8 mouse cellular contexts compared by ENCODE assay signal in the genomic region with DNA sequence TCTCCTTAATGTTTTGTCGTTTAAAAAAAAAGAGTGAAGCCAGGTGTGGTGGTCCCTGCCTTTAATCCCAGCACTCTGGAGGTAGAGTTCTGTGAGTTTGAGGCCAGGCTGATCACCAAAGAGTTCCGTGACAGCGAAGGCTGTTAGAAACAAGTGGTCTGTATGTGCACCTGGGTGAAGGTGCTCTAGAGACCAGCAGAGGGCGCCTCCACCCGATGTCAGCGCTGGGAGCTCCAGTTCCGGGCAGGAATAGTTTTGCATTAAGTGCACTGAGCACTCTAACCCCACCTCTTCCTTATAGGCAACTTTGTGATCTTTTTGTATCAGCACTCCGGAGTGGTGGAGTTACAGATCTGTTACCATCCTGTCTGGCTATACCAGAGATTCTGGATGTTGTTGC. TPM values are rescaled to one million over a fixed set of nuclear protein-coding genes. Genes with fewer than 3 reads are reported as not detected.
DNase-seq lines count a peak whose midpoint lies in the region; ATAC-seq lines count a peak whose summit lies in the region.
"Had no signal": no experiment of that assay in that cellular context is flagged by ENCODE, and none has a peak within 500 bp of the region (broad histone marks: within the 10 kb centered on the region; RNA-seq: fewer than 3 reads in every experiment).

No protein-coding gene starts in this region.

- no peaks in the 10 kb centered on the region for H3K9me3 ChIP-seq in heart, embryonic 12.5 days (replicated peaks)
- H3K9me3 ChIP-seq in megakaryocyte, embryonic 14.5 days: no peaks in the 10 kb centered on the region; the same call in 1 of the 2 replicates

- 37% methylated on average over 8 of the region's 8 CpGs for WGBS in heart, embryonic 12.5 days

- H3K27ac ChIP-seq in heart, embryonic 12.5 days (ENCODE audit: poor library complexity, severe bottlenecking): no peak overlapping the region
- H3K27ac ChIP-seq: macrophage had no signal

- H3K4me1 ChIP-seq in heart, embryonic 12.5 days (replicated peaks): peaks cover 31% of the 10 kb centered on the region
- peaks cover 37% of the 10 kb centered on the region for H3K4me1 ChIP-seq in megakaryocyte, embryonic 14.5 days

- no peaks in the 10 kb centered on the region for H3K27me3 ChIP-seq in heart, embryonic 12.5 days (replicated peaks)
- peaks cover 37% of the 10 kb centered on the region for H3K27me3 ChIP-seq in megakaryocyte, embryonic 14.5 days (replicated peaks)
- no peaks in the 10 kb centered on the region for H3K27me3 ChIP-seq in splenic B cell, adult 2 months (ENCODE audit: control insufficient read depth, insufficient read depth, low read length, poor library complexity, severe bottlenecking)

- peak; percentile 11 to 30 for DNase-seq in CD8-positive naive resting alpha-beta T cell, adult 2 months (ENCODE audit: low read depth in 2 of 2, low spot score in 2 of 2)
- peak; percentile 43 for DNase-seq in Muller cell, postnatal 12 days (ENCODE audit: inconsistent ontology term)
- peak; percentile 74 for DNase-seq in embryo, embryonic 10.5 days (ENCODE audit: low spot score)
- DNase-seq in kidney, postnatal 14 days: peak; percentile 49
- DNase-seq in splenic B cell, adult 2 months (ENCODE audit: low read depth, low spot score): peak; percentile 38

- ATAC-seq in heart, embryonic 12.5 days (ENCODE audit: insufficient number of reproducible peaks, low FRiP score): 0 out of 2 replicates have a peak, but pooled peaks have one; percentile 13

- peaks cover 11% of the 10 kb centered on the region for H3K36me3 ChIP-seq in heart, embryonic 12.5 days
- peaks cover 6% of the 10 kb centered on the region for H3K36me3 ChIP-seq in megakaryocyte, embryonic 14.5 days (replicated peaks; ENCODE audit: low read length)
- H3K36me3 ChIP-seq in splenic B cell, adult 2 months (ENCODE audit: control insufficient read depth, insufficient read depth, low read length, poor library complexity, severe bottlenecking): no peaks in the 10 kb centered on the region

- peak overlapping the region; percentile 98 for H3K4me2 ChIP-seq in heart, embryonic 12.5 days

- H3K4me3 ChIP-seq in heart, embryonic 12.5 days: peak overlapping the region; percentile 81
- H3K4me3 ChIP-seq in megakaryocyte, embryonic 14.5 days (replicated peaks): peak overlapping the region; percentile 38

- no peak overlapping the region for H3K9ac ChIP-seq in heart, embryonic 12.5 days

RNA-seq across cellular contexts. Expression of gene Klhl22, which starts 1.2 kb away (rescaled TPM):
- 42.7 and 44.4 TPM in 2 replicates for polyA plus RNA-seq in heart, embryonic 12.5 days (2016; fragmentation: Nextera tagmentation; extraction: Ambion mirVana)
- 0.65 and 4.0 TPM in 2 replicates for polyA plus RNA-seq in megakaryocyte, embryonic 14.5 days (2012; ENCODE audit: insufficient read depth, low replicate concordance)

RNA-seq across cellular contexts. Expression of gene Med15, which starts 28.0 kb away (rescaled TPM):
- 36.9 and 39.9 TPM in 2 replicates for polyA plus RNA-seq in heart, embryonic 12.5 days (2016; fragmentation: Nextera tagmentation; extraction: Ambion mirVana)
- polyA plus RNA-seq in megakaryocyte, embryonic 14.5 days (2012; ENCODE audit: insufficient read depth, low replicate concordance): 78.5 and 142 TPM in 2 replicates

RNA-seq across cellular contexts. Expression of gene Scarf2, which starts 36.4 kb away (rescaled TPM):
- polyA plus RNA-seq in heart, embryonic 12.5 days (2016; fragmentation: Nextera tagmentation; extraction: Ambion mirVana): 15.8 and 17.4 TPM in 2 replicates
- 0.79 and 1.7 TPM in 2 replicates for polyA plus RNA-seq in megakaryocyte, embryonic 14.5 days (2012; ENCODE audit: insufficient read depth, low replicate concordance)

Comparison
In these comparisons a context has a peak if more than half of its experiments do, and no peak if none do; other contexts are left out.
1. DNase-seq: peak in every context shown above with its lines; median percentile 74 in embryo, embryonic 10.5 days; 49 in kidney, postnatal 14 days; 43 in Muller cell, postnatal 12 days; 38 in splenic B cell, adult 2 months; 20 in CD8-positive naive resting alpha-beta T cell, adult 2 months.